Mouse (Mus musculus): ENCODE results near the gene Olfr1392.

GRCm38 (mm10) chr11:49244595-49244930 lies 40.5 kb upstream of the Olfr1392 start:
- TF ChIP-seq CTCF (IDR thresholded peaks at IDR 0.05; ENCODE audit: extremely low read depth, insufficient read depth, low read length) (no peak), POLR2A (IDR thresholded peaks at IDR 0.05; ENCODE audit: extremely low read depth, insufficient read depth, low read length) (no peak)
